Mouse (Mus musculus) forebrain, embryonic 13.5 days (tissue): ENCODE measurements at regions not wholly inside any gene's neighbourhood (a gene's known extent, or its start where the extent isn't known, plus 50 kb on each side); places are given as distances from the start of the nearest gene placed in this dataset.

Source experiments
- ATAC-seq: fragments of 200-750 bp; cut with Nextera tagmentation; 2 replicates; pipeline ENCODE4 v1.8.0; 2017
- H3K27ac ChIP-seq: fragments of 300-500 bp; sonication (generic); 2 replicates; pipeline ENCODE4 v1.5.1; 2015; ENCODE audit warnings: inconsistent platforms, mild to moderate bottlenecking, moderate library complexity
- H3K27me3 ChIP-seq: fragments of 300-500 bp; sonication (generic); 2 replicates; pipeline ENCODE4 v1.6.1; 2015; ENCODE audit warnings: mild to moderate bottlenecking, inconsistent platforms
- H3K36me3 ChIP-seq: fragments of 300-500 bp; sonication (generic); 2 replicates; pipeline ENCODE4 v1.6.1; 2015; ENCODE audit warnings: mild to moderate bottlenecking, inconsistent platforms; ENCODE audit not compliant: poor library complexity, severe bottlenecking
- H3K4me1 ChIP-seq: fragments of 300-500 bp; sonication (generic); 2 replicates; pipeline ENCODE4 v1.6.1; 2015; ENCODE audit warnings: inconsistent platforms
- H3K4me2 ChIP-seq: fragments of 300-500 bp; sonication (generic); 2 replicates; pipeline ENCODE4 v1.6.1; 2015; ENCODE audit warnings: inconsistent platforms, mild to moderate bottlenecking, moderate library complexity
- H3K4me3 ChIP-seq: fragments of 300-500 bp; sonication (generic); 2 replicates; pipeline ENCODE4 v1.5.1; 2015; ENCODE audit warnings: mild to moderate bottlenecking, inconsistent platforms
- H3K9ac ChIP-seq: fragments of 300-500 bp; sonication (generic); 2 replicates; pipeline ENCODE4 v1.6.1; 2015; ENCODE audit warnings: mild to moderate bottlenecking, inconsistent platforms
- H3K9me3 ChIP-seq: fragments of 300-500 bp; sonication (generic); replicated peaks from 2 replicates; pipeline ENCODE4 v1.6.1; 2016; ENCODE audit warnings: inconsistent platforms
- WGBS: fragments of 180-500 bp; shearing (Covaris S2); methylation state at CpG from one replicate; pipeline ENCODE4 v1.1.7; 2015; 5-methylcytosine and 5-hydroxymethylcytosine counted together

DNA sequence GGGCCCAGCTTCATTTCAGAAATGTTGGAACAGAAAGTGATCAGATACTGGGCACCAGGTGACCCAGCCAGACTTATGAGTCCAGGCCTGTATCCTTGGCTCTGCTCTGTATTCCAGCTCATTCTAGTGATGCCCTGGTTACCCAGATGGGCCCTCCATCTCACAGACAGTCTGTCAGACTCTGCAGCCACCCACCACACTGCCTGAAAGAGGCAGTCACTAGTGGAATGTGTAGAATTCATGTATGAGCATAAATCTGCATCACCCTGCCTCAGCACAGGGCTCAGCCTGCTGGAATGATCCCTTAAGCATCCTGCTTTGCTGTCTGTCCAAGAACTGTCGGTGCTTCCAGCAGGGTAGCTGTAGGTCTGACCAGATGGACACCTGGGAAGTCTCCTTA is 51.8 kb upstream of the Nectin1 start:
- H3K4me1 ChIP-seq, result no peaks in the 10 kb centered on the region
- no peaks in the 10 kb centered on the region for H3K27me3 ChIP-seq
- WGBS, result 89% methylated on average over 1 of the region's 1 CpGs
- H3K36me3 ChIP-seq, result no peaks in the 10 kb centered on the region
- no peak overlapping the region for H3K9ac ChIP-seq
- no peak overlapping the region for H3K27ac ChIP-seq
- no peak overlapping the region for H3K4me2 ChIP-seq
- H3K4me3 ChIP-seq, result no peak overlapping the region
- ATAC-seq, result no peak
- H3K9me3 ChIP-seq, result no peaks in the 10 kb centered on the region

DNA sequence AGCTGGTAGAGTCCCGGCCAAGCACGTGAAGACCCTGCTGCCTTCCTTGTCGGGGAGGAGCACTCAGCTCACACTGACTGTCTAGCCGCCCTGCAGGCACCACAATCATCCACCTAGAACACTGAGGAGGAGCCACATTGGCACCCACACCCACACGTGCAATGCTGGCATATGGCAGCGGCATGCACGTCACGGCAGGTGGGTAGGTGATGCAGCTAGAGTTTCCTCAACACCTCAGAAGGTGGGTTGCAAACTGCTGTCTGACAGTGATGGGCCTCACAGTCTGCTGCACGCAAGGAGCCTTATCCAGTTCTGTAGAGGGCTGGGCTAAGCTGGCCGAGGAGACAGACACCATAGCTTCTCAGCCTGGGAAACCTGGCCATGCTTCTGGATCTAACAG is 51.2 kb upstream of the Nectin1 start:
- Histone ChIP-seq H3K4me3 (no peak overlapping the region), H3K9ac (no peak overlapping the region), H3K4me2 (no peak overlapping the region), H3K27ac (no peak overlapping the region), H3K36me3 (no peaks in the 10 kb centered on the region), H3K4me1 (no peaks in the 10 kb centered on the region), H3K9me3 (no peaks in the 10 kb centered on the region), H3K27me3 (no peaks in the 10 kb centered on the region)
- WGBS, result 86% methylated on average over 10 of the region's 10 CpGs
- no peak for ATAC-seq
